Mouse (Mus musculus) right cerebral cortex, postnatal 4 days (tissue): Measurements from ENCODE around the gene Lrig3.

Experiments
- DNase-seq: peaks from one replicate; pipeline ENCODE4 v3.0.0-alpha.2; 2022

The Lrig3 gene

GRCm38 (mm10) chr10:126002818-126003506 lies 37.0 kb downstream of the Lrig3 start:
- DNase-seq, result no peak

- DNase-seq, result no peak
Measured at GRCm38 (mm10) chr10:126003857-126004256, 37.9 kb downstream of the Lrig3 start.

- no peak for DNase-seq
Measured at GRCm38 (mm10) chr10:126013667-126014066, 47.7 kb downstream of the Lrig3 start.

DNA sequence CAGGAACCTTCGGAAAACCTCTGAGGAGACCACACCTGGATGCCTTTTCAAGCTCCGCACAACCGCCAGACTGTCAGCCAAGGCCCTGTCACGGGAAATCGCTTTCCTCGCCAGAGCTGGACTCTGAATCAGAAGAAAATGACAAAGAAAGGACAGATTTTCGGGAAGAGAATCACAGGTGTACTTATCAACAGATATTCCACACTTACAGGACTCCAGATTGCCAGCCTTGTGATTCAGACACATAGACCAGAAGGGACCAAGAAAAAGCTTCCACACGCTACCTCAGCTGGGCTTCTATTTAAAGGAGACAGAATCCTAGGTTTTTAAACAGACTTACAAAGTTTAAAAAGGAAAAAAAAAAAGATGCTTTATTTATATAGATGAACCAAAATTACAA lies 48.7 kb downstream of the Lrig3 start:
- DNase-seq, result no peak

DNA sequence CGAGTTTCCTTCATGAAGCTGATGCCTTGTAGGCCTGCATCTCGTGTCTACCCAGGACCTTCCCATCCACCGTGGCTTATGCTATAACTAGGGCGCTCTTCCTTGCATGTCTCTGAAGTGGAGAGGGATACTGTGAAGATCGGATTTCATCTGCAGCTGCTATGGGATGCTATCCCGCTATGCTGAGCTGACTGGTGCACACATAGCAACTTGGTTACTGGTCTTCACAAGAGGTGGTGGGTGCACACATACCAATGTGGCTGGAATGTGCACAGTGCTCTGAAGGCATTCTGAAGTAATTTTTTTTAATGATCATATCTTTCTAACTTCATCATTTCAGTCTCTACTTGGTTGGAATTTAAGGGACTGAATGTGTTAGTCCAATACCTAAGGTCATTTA lies 49.7 kb downstream of the Lrig3 start:
- no peak for DNase-seq

DNA sequence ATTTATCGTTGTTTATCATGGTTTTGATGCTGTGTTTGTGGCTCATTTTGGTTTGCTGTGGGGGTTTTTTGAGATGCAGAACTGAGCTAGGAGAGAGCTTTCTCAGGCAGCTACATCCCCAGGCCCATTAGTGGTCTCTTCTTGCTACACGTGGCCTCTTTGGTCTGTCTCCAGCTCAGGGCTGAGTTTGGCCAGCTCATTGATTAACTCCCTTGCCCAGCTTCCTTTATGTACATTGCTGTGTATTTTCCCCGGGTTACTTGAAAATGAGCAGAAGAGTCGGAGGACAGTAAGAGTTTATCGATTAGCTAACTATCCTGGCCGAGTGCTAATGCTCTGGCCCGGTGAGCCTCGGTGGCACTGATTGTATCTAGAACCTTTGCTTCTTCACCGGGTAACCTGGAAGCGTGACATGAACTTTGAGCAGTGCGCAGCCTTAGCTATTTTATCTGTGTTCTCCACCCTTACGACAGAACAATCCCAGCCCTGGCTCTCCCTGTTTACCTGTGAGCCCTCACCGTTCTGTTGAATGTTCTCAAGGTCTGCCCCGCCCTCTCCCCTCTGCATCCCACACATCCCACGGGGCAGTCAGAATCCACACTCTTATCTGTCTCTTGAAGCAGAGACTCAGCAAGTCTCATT lies 53.5 kb downstream of the Lrig3 start:
- no peak for DNase-seq

- DNase-seq, result no peak
Measured at GRCm38 (mm10) chr10:126028574-126029440, 62.8 kb downstream of the Lrig3 start.

GRCm38 (mm10) chr10:126029441-126030114 lies 63.6 kb downstream of the Lrig3 start:
- DNase-seq, result no peak

- DNase-seq, result no peak
Measured at GRCm38 (mm10) chr10:126056881-126057280, 90.9 kb downstream of the Lrig3 start.

DNA sequence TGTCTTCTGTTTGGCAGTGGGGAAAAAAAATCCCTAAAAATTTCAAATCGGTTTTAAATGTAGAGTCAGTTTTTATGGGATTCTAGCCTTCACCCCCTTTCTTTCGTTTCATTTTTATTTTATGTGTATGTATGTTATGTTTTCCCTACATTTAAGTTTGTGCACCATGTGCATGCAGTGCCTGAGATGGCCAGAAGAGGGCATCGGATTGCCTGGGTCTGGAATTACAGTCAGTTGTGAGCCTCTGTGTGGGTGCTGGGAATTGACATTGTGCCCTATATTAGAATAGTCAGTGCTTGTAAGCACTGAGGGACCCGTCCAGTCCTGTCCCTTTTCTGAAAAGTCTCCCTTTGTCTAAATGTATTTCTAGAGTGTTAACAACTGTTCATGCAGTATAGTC lies 96.8 kb downstream of the Lrig3 start:
- no peak for DNase-seq
